33 mouse cellular contexts compared by ENCODE assay signal in the genomic region with DNA sequence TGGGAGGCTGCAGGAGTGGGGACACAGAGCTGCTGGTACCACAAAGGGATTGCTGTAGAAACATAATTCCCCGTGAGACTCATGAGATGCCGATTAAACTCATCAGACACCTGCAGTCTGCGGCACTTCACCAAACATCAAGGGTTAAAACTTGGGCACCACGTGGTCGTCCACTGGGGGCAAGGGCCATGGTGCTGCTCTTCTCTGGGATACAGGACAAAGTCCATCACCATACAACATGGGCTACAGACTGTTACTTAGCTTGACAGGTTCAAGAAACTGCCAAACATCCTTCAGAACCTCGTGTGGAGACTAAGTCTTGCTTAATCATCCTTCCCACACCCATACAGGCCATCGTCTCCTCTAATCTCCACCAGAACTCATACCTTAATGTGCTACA. TPM values are rescaled to one million over a fixed set of nuclear protein-coding genes. Genes with fewer than 3 reads are reported as not detected.
DNase-seq lines count a peak whose midpoint lies in the region; ATAC-seq lines count a peak whose summit lies in the region.
"Had no signal": no experiment of that assay in that cellular context is flagged by ENCODE, and none has a peak within 500 bp of the region (broad histone marks: within the 10 kb centered on the region; RNA-seq: fewer than 3 reads in every experiment).

No protein-coding gene starts in this region.

- H3K4me2 ChIP-seq in kidney, embryonic 14.5 days (replicated peaks; ENCODE audit: low read depth, low read length), result no peak overlapping the region
- H3K4me2 ChIP-seq: embryonic facial prominence, embryonic 13.5 days; forebrain, embryonic 13.5 days; heart, embryonic 12.5 days; heart, embryonic 15.5 days; hindbrain, embryonic 14.5 days had no signal

- H3K4me1 ChIP-seq in kidney, embryonic 14.5 days (ENCODE audit: control insufficient read depth, insufficient read depth, low read length), result peaks cover 17% of the 10 kb centered on the region; the same call in 1 of the 2 replicates
- H3K4me1 ChIP-seq: heart, embryonic 12.5 days; heart, embryonic 15.5 days had no signal

- H3K9me3 ChIP-seq in kidney, embryonic 14.5 days (ENCODE audit: control insufficient read depth, low read length), result no peaks in the 10 kb centered on the region
- H3K9me3 ChIP-seq: embryonic facial prominence, embryonic 10.5 days; embryonic facial prominence, embryonic 13.5 days; forebrain, embryonic 13.5 days; heart, embryonic 12.5 days; heart, embryonic 15.5 days; hindbrain, embryonic 10.5 days had no signal

- H3K9ac ChIP-seq in kidney, embryonic 14.5 days (ENCODE audit: low read depth, low read length), result no peak overlapping the region
- H3K9ac ChIP-seq: embryonic facial prominence, embryonic 13.5 days; forebrain, embryonic 13.5 days; forebrain, postnatal 0 days; heart, embryonic 12.5 days; heart, embryonic 15.5 days; hindbrain, embryonic 14.5 days had no signal

- DNase-seq in kidney, adult 18-20 months, result peak; percentile 47
- DNase-seq in kidney, postnatal 10 days, result no peak
- peak; percentile 76 for DNase-seq in kidney, adult 9 months
- DNase-seq in kidney, postnatal 25 days, result peak; percentile 38 to 70
- peak; percentile 53 for DNase-seq in yolk sac, embryonic 10.5 days (ENCODE audit: low spot score)
- DNase-seq in right cerebral cortex, postnatal 4 days, result no peak
- DNase-seq: adrenal gland, adult 2 months; adrenal gland, postnatal 14 days; cerebellum, adult 11 months; cerebellum, adult 8-10 months; cerebellum, postnatal 10 days; cerebellum, postnatal 36 days; embryo, embryonic 11 days; forebrain, postnatal 0 days; gastrocnemius, adult 2 months; gastrocnemius, postnatal 14 days; heart, adult 18-20 months; heart, postnatal 10 days; heart, postnatal 36 days had no signal

- WGBS in kidney, embryonic 14.5 days, result 80% methylated on average over 7 of the region's 7 CpGs

- no peak for ATAC-seq in kidney, embryonic 14.5 days (ENCODE audit: low FRiP score, low TSS enrichment)
- ATAC-seq: CD4-positive, CD25-positive, alpha-beta regulatory T cell, adult 4 months; forebrain, embryonic 13.5 days; forebrain, postnatal 0 days; hindbrain, postnatal 0 days had no signal

- H3K27ac ChIP-seq in kidney, embryonic 14.5 days (ENCODE audit: low read depth, low read length), result no peak overlapping the region
- H3K27ac ChIP-seq: embryonic facial prominence, embryonic 10.5 days; embryonic facial prominence, embryonic 13.5 days; forebrain, embryonic 13.5 days; gastrocnemius, adult 2 months; heart, embryonic 15.5 days; hindbrain, embryonic 10.5 days; hindbrain, embryonic 14.5 days; hindbrain, postnatal 0 days had no signal

- H3K27me3 ChIP-seq in kidney, embryonic 14.5 days (ENCODE audit: control insufficient read depth, insufficient read depth, low read length), result no peaks in the 10 kb centered on the region
- H3K27me3 ChIP-seq: embryonic facial prominence, embryonic 13.5 days; forebrain, embryonic 13.5 days; heart, embryonic 12.5 days; heart, embryonic 15.5 days had no signal

- H3K4me3 ChIP-seq in kidney, embryonic 14.5 days (ENCODE audit: low read length), result no peak overlapping the region
- H3K4me3 ChIP-seq: embryonic facial prominence, embryonic 10.5 days; embryonic facial prominence, embryonic 13.5 days; erythroblast, embryonic 14.5 days; forebrain, embryonic 13.5 days; gastrocnemius, adult 2 months; heart, embryonic 12.5 days; heart, embryonic 15.5 days; hindbrain, embryonic 10.5 days had no signal

- H3K36me3 ChIP-seq in kidney, embryonic 14.5 days (ENCODE audit: control insufficient read depth, insufficient read depth, low read length), result peaks cover 18% of the 10 kb centered on the region

RNA-seq across cellular contexts. Expression of a gene that starts 25.4 kb away (rescaled TPM):
- 0.07 TPM in 1 of 2 replicates, not detected in the other for polyA plus RNA-seq in kidney, embryonic 14.5 days (2014; fragmentation: Nextera tagmentation; extraction: Ambion mirVana)
- polyA plus RNA-seq: CD4-positive, CD25-positive, alpha-beta regulatory T cell, adult 4 months; cortical plate, adult 2 months; erythroblast, embryonic 14.5 days; frontal cortex, adult 2 months; gonadal fat pad, adult 2 months had no signal

RNA-seq across cellular contexts. Expression of a gene that starts 33.4 kb away (rescaled TPM):
- polyA plus RNA-seq in kidney, embryonic 14.5 days (2014; fragmentation: Nextera tagmentation; extraction: Ambion mirVana), result 187 and 202 TPM in 2 replicates

RNA-seq across cellular contexts. Expression of a gene that starts 40.9 kb away (rescaled TPM):
- 7.8 and 11.4 TPM in 2 replicates for polyA plus RNA-seq in kidney, embryonic 14.5 days (2014; fragmentation: Nextera tagmentation; extraction: Ambion mirVana)

Comparison
In these comparisons a context has a peak if more than half of its experiments do, and no peak if none do; other contexts are left out.
1. DNase-seq: peak in kidney, adult 18-20 months (single experiment), kidney, adult 9 months (single experiment), kidney, postnatal 25 days (2 of 2) and yolk sac, embryonic 10.5 days (single experiment); none in kidney, postnatal 10 days (single experiment) and right cerebral cortex, postnatal 4 days (single experiment).